17 mouse cellular contexts compared by ENCODE assay signal in the genomic region with DNA sequence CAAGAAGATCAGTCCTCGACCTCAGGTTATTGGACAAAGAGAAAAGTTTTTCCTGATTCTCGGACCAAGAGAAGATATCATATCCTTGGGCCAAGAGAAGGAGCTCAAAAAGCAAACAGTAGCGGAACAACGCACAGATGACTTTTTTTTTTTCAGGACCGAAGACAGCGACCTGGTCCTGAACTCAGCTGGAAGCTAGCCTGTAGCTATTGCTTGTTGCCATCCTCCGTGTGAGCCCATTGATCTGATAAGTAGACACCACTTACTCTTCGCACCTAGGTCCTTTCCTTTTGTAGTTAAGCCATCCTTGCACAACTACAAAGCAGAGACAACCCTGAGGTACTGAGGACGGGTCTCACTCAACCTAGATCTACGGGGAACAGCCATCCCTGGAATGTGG. TPM values are rescaled to one million over a fixed set of nuclear protein-coding genes. Genes with fewer than 3 reads are reported as not detected.
DNase-seq lines count a peak whose midpoint lies in the region; ATAC-seq and TF ChIP-seq lines count a peak whose summit lies in the region.
"Had no signal": no experiment of that assay in that cellular context is flagged by ENCODE, and none has a peak within 500 bp of the region (broad histone marks: within the 10 kb centered on the region; RNA-seq: fewer than 3 reads in every experiment).

No protein-coding gene starts in this region.

- H3K4me3 ChIP-seq in lung, embryonic 14.5 days (ENCODE audit: low read depth, low read length) = no peak overlapping the region
- H3K4me3 ChIP-seq: heart, embryonic 13.5 days; hindbrain, embryonic 12.5 days; liver, embryonic 15.5 days; megakaryocyte, embryonic 14.5 days had no signal

- peak; percentile 81 for DNase-seq in lung, embryonic 14.5 days
- no peak for DNase-seq in lung, postnatal 25 days (ENCODE audit: low spot score)
- DNase-seq in NIH3T3 (ENCODE audit: low read depth) = peak; percentile 39
- DNase-seq in embryo, embryonic 10.5 days (ENCODE audit: low spot score) = peak; percentile 65
- no peak for DNase-seq in gastrocnemius, postnatal 25 days
- DNase-seq in frontal cortex, postnatal 10 days (ENCODE audit: low spot score in 2 of 2) = no peak
- DNase-seq: cerebellum, postnatal 10 days; kidney, adult 8-10 months; layer of hippocampus, adult 9-11 months had no signal

- H3K36me3 ChIP-seq in lung, embryonic 14.5 days (ENCODE audit: insufficient read depth) = no peaks in the 10 kb centered on the region
- H3K36me3 ChIP-seq: heart, embryonic 13.5 days; hindbrain, embryonic 12.5 days; liver, embryonic 15.5 days had no signal

- WGBS in lung, embryonic 14.5 days = 2% methylated on average over 10 of the region's 10 CpGs

- no peak overlapping the region for H3K9ac ChIP-seq in lung, embryonic 14.5 days
- H3K9ac ChIP-seq: heart, embryonic 13.5 days; hindbrain, embryonic 12.5 days; liver, embryonic 15.5 days had no signal

- ATAC-seq in lung, embryonic 14.5 days (ENCODE audit: insufficient read depth) = no peak
- ATAC-seq in megakaryocyte-erythroid progenitor cell, adult 5-6 weeks (replicated peaks; ENCODE audit: low FRiP score, low TSS enrichment, poor library complexity, severe bottlenecking) = peak; percentile 67
- ATAC-seq: activated CD4-positive, CD25-positive, alpha-beta regulatory T cell, adult 4 months had no signal

- H3K4me1 ChIP-seq in lung, embryonic 14.5 days (ENCODE audit: insufficient read depth) = no peaks in the 10 kb centered on the region

- H3K27me3 ChIP-seq in lung, embryonic 14.5 days (ENCODE audit: insufficient read depth, low read length) = peaks cover 95% of the 10 kb centered on the region

- no peak overlapping the region for H3K4me2 ChIP-seq in lung, embryonic 14.5 days
- H3K4me2 ChIP-seq: heart, embryonic 13.5 days; hindbrain, embryonic 12.5 days; liver, embryonic 15.5 days had no signal

- H3K27ac ChIP-seq in lung, embryonic 14.5 days (ENCODE audit: low read depth) = no peak overlapping the region
- H3K27ac ChIP-seq: heart, embryonic 13.5 days; hindbrain, embryonic 12.5 days; liver, embryonic 15.5 days had no signal

- no peaks in the 10 kb centered on the region for H3K9me3 ChIP-seq in lung, embryonic 14.5 days (ENCODE audit: low read depth, low read length)
- H3K9me3 ChIP-seq: heart, embryonic 13.5 days; hindbrain, embryonic 12.5 days; liver, embryonic 15.5 days had no signal

- TF ChIP-seq CTCF in lung, embryonic 14.5 days (IDR thresholded peaks at IDR 0.05; ENCODE audit: low read depth) = no peak

RNA-seq across cellular contexts. Expression of a gene that starts 8.8 kb away (rescaled TPM):
- polyA plus RNA-seq in lung, embryonic 14.5 days (2014; fragmentation: Nextera tagmentation; extraction: Ambion mirVana) = not detected in 2 replicates
- not detected in 2 replicates for total RNA-seq in megakaryocyte-erythroid progenitor cell, adult 5-6 weeks (2014; fragmentation: Nextera tagmentation)
- total RNA-seq in megakaryocyte-erythroid progenitor cell, adult 5-6 weeks (2017) = not detected in 2 replicates
- not detected for total RNA-seq in gastrocnemius, postnatal 25 days (2021)
- total RNA-seq: gastrocnemius, adult 18-20 months had no signal
- polyA plus RNA-seq: activated CD4-positive, CD25-positive, alpha-beta regulatory T cell, adult 4 months; heart, embryonic 13.5 days; liver, embryonic 15.5 days; stomach, embryonic 16.5 days had no signal

RNA-seq across cellular contexts. Expression of a gene that starts 9.0 kb away (rescaled TPM):
- 10.7 and 11.9 TPM in 2 replicates for polyA plus RNA-seq in lung, embryonic 14.5 days (2014; fragmentation: Nextera tagmentation; extraction: Ambion mirVana)
- total RNA-seq in megakaryocyte-erythroid progenitor cell, adult 5-6 weeks (2014; fragmentation: Nextera tagmentation) = 20.9 and 44.1 TPM in 2 replicates
- 33.5 and 48.7 TPM in 2 replicates for total RNA-seq in megakaryocyte-erythroid progenitor cell, adult 5-6 weeks (2017)
- 10 to 100 TPM; 18.0 to 20.6 TPM for total RNA-seq in gastrocnemius, postnatal 25 days (2021)

Comparison
In these comparisons a context has a peak if more than half of its experiments do, and no peak if none do; other contexts are left out.
1. DNase-seq: peak in lung, embryonic 14.5 days (single experiment), NIH3T3 (single experiment) and embryo, embryonic 10.5 days (single experiment); none in lung, postnatal 25 days (single experiment), gastrocnemius, postnatal 25 days (single experiment) and frontal cortex, postnatal 10 days (0 of 2).